Mouse (Mus musculus) neural tube, embryonic 12.5 days (tissue): ENCODE results near the gene Iqschfp. TPM values are rescaled to one million over a fixed set of nuclear protein-coding genes. Genes with fewer than 3 reads are reported as not detected.

ENCODE experiments used
- ATAC-seq: fragments of 200-750 bp; cut with Nextera tagmentation; 2 replicates; pipeline ENCODE4 v1.8.0; 2017; ENCODE audit warnings: low read depth, mild to moderate bottlenecking, moderate TSS enrichment, moderate library complexity; ENCODE audit not compliant: low FRiP score
- H3K27ac ChIP-seq: fragments of 300-500 bp; sonication (generic); 2 replicates; pipeline ENCODE4 v1.5.1; 2016
- H3K27me3 ChIP-seq: fragments of 300-500 bp; sonication (generic); replicated peaks from 2 replicates; pipeline ENCODE4 v1.6.1; 2016; ENCODE audit warnings: mild to moderate bottlenecking
- H3K36me3 ChIP-seq: fragments of 300-500 bp; sonication (generic); 2 replicates; pipeline ENCODE4 v1.6.1; 2016; ENCODE audit warnings: mild to moderate bottlenecking
- H3K4me1 ChIP-seq: fragments of 300-500 bp; sonication (generic); 2 replicates; pipeline ENCODE4 v1.6.1; 2016
- H3K4me2 ChIP-seq: fragments of 300-500 bp; sonication (generic); replicated peaks from 2 replicates; pipeline ENCODE4 v1.6.1; 2016; ENCODE audit warnings: mild to moderate bottlenecking
- H3K4me3 ChIP-seq: fragments of 300-500 bp; sonication (generic); 2 replicates; pipeline ENCODE4 v1.5.1; 2016
- H3K9ac ChIP-seq: fragments of 300-500 bp; sonication (generic); 2 replicates; pipeline ENCODE4 v1.6.1; 2016; ENCODE audit warnings: mild to moderate bottlenecking
- H3K9me3 ChIP-seq: fragments of 300-500 bp; sonication (generic); 2 replicates; pipeline ENCODE4 v1.6.1; 2016; ENCODE audit warnings: mild to moderate bottlenecking
- WGBS: fragments of 180-500 bp; shearing (Covaris S2); methylation state at CpG from one replicate; pipeline ENCODE4 v1.1.7; 2016; 5-methylcytosine and 5-hydroxymethylcytosine counted together
- polyA plus RNA-seq: library from polyadenylated mRNA; unstranded; fragments of >200 nt; fragmentation: Nextera tagmentation; extraction: Ambion mirVana; gene quantifications from 2 replicates; pipeline ENCODE4 v1.2.1, GENCODE M21; 2016

Iqschfp gene
- polyA plus RNA-seq, 1 experiment from 2014 or later, result 1.3 TPM

DNA sequence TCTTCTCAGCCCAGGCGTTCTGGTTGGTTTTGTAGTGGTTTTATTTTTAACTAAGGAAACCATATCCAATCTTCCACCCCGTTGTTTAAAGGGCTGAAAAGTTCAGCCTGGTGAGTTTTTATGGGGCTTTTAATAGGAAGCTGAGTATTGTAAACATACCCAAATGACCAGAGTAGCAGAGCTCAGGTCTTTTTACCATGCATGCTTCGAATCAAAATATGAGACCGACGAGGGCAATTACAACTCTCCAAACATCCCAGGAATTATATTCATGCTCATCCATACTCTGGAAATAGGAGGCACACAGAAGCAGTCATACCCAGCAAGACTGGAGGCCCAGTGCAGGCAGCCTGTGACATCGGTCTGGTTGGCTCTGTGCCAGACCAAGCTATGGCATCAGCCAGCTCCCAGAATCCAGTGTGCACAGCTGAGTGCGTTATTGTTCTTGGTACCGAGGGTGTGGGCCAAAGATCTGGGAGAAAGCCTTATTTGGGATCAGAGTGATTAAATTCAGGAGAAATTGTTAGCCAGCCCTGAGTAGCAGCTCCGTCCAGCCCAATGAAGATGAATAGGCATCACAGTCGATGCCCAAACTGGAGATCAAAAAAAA, 703.4 kb downstream of the Iqschfp start:
- Histone ChIP-seq H3K27ac (no peak overlapping the region), H3K27me3 (no peaks in the 10 kb centered on the region), H3K9ac (no peak overlapping the region), H3K36me3 (peaks cover 4% of the 10 kb centered on the region; the same call in 1 of the 2 replicates), H3K4me3 (no peak overlapping the region), H3K9me3 (no peaks in the 10 kb centered on the region), H3K4me1 (peaks cover 4% of the 10 kb centered on the region), H3K4me2 (no peak overlapping the region)
- no peak for ATAC-seq
- WGBS, result 76% methylated on average over 10 of the region's 10 CpGs

DNA sequence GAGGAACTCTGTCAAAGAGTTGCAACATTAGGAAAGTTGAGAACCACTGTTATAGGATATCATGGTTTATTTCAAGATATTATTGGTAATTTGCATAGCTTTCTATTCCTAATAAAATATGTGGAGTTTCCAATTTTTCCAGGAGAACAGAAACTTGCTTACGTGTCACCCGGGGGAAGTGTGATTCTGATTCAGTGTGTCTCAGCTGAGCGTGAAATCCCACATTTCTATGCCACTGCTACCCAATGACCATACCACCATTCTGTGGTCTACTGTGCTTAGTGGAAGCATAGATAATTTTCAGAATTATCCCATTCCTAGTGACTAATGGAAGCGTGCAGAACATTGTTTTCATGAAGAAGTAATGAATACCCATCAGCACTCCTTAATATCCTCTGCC, 704.9 kb downstream of the Iqschfp start:
- Histone ChIP-seq H3K4me2 (no peak overlapping the region), H3K9me3 (no peaks in the 10 kb centered on the region), H3K27ac (no peak overlapping the region), H3K36me3 (peaks cover 4% of the 10 kb centered on the region; the same call in 1 of the 2 replicates), H3K4me1 (no peaks in the 10 kb centered on the region; the same call in 1 of the 2 replicates), H3K27me3 (no peaks in the 10 kb centered on the region), H3K9ac (no peak overlapping the region), H3K4me3 (no peak overlapping the region)
- no peak for ATAC-seq
- WGBS, result 91% methylated on average over 4 of the region's 4 CpGs

DNA sequence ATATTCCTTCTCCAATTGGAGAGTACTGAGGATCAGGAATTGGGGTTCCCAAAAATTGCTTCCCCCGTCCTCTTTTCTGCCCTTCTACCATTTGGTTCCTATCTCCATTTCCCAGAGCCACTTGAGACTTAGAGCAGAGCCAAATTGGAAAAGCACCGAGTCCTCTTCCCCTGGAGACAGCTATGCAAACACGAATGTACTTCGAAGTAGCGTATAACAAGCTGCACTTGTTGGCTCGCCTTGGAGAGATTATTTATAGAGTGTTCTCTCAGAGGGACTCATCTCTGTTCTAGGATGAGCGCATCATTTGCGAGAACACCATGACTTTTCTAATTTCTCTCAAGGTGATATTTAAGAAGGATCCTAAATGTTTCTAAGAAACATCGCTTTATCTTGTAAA, 710.9 kb downstream of the Iqschfp start:
- ATAC-seq, result no peak

DNA sequence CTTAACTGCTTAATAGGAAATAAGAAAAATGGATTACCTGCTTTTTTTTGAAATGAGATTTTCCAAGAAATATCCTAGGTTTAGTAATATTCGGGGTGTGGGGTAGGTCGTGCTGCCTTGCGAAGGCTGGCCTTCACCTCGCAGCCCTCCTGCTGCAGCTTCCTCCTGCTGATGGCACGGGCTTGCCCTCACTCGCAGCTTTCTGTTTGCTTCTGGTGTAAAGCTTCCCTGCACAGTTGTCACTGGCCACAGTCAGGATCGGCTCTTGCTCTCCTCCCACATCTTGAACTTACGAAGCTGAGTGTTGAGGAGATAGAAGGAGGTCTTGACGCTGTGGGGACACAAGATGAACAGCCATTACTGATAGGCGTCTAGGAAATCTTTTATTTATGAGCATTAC, 712.4 kb downstream of the Iqschfp start:
- no peaks in the 10 kb centered on the region for H3K27me3 ChIP-seq
- H3K9me3 ChIP-seq, result no peaks in the 10 kb centered on the region
- peaks cover 3% of the 10 kb centered on the region; the same call in 1 of the 2 replicates for H3K36me3 ChIP-seq
- H3K27ac ChIP-seq, result no peak overlapping the region
- 71% methylated on average over 10 of the region's 10 CpGs for WGBS
- no peak overlapping the region for H3K4me3 ChIP-seq
- ATAC-seq, result no peak
- no peak overlapping the region for H3K4me2 ChIP-seq
- H3K9ac ChIP-seq, result no peak overlapping the region
- H3K4me1 ChIP-seq, result no peaks in the 10 kb centered on the region; the same call in 1 of the 2 replicates

More for the DNA sequence above, 710.9 kb downstream of the Iqschfp start:
- Histone ChIP-seq H3K4me3 (no peak overlapping the region), H3K4me1 (no peaks in the 10 kb centered on the region; the same call in 1 of the 2 replicates), H3K9me3 (no peaks in the 10 kb centered on the region), H3K27me3 (no peaks in the 10 kb centered on the region), H3K36me3 (peaks cover 3% of the 10 kb centered on the region; the same call in 1 of the 2 replicates), H3K4me2 (no peak overlapping the region), H3K9ac (no peak overlapping the region), H3K27ac (no peak overlapping the region)
- 84% methylated on average over 9 of the region's 9 CpGs for WGBS

DNA sequence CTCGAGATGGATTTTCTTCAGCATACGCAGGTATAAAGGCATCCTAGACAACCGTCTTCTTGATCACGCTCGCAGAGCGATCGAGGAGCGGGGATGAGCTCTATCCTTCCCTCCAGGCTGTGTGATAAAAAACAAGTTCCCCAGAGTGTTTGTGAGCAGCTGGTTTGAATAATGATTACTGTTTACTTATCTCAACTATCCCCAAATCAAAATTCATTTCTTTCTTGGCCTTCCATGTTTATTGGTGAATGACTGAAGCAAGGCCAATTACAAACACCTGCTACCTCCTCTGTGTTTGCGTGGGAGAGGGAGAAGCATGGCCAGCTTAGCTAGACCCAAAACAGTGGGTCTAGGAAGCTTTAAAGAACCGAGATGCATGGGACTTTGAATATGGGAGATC, 712.9 kb downstream of the Iqschfp start:
- peaks cover 3% of the 10 kb centered on the region; the same call in 1 of the 2 replicates for H3K36me3 ChIP-seq
- peak; percentile 61 for ATAC-seq
- no peaks in the 10 kb centered on the region for H3K9me3 ChIP-seq
- no peaks in the 10 kb centered on the region for H3K27me3 ChIP-seq
- H3K4me2 ChIP-seq, result no peak overlapping the region
- H3K4me3 ChIP-seq, result no peak overlapping the region
- 65% methylated on average over 10 of the region's 10 CpGs for WGBS
- no peak overlapping the region for H3K27ac ChIP-seq
- H3K4me1 ChIP-seq, result no peaks in the 10 kb centered on the region; the same call in 1 of the 2 replicates
- no peak overlapping the region for H3K9ac ChIP-seq

DNA sequence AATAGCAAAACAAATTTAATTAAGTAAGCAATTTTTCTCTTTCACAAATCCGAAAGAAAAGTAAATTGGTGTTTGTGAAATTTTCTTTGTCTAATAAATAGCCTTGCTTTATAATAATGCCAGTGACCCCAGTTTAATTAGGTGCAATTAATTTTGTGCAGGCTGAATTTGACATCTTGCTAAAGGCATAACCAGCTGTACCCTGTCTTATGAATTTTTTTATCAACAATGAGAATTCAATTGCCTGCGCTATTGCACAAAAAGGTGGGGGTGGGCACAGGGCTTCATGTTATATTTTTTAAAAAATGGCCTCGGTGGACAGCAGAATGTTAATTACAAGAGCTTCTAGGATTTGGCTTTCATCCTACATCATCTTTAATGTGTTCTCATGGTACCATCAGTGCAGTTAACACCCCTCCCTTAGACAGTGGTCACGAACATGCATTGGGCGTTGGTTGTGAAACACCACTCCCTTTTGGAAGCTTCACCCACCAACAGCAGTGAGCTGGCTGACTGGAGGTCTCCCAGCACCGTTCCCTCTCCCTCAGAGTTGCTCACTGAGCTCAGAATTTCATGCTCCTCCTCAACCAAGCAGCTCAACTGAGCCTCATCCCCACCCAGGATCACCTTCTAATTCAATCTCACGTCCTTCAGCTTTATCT, 714.0 kb downstream of the Iqschfp start:
- WGBS, result 74% methylated on average over 7 of the region's 7 CpGs
- Histone ChIP-seq H3K27ac (no peak overlapping the region), H3K36me3 (peaks cover 3% of the 10 kb centered on the region; the same call in 1 of the 2 replicates), H3K9me3 (no peaks in the 10 kb centered on the region), H3K9ac (no peak overlapping the region), H3K4me2 (no peak overlapping the region), H3K4me1 (peaks cover 3% of the 10 kb centered on the region; the same call in 1 of the 2 replicates), H3K4me3 (no peak overlapping the region), H3K27me3 (no peaks in the 10 kb centered on the region)
- ATAC-seq, result no peak

DNA sequence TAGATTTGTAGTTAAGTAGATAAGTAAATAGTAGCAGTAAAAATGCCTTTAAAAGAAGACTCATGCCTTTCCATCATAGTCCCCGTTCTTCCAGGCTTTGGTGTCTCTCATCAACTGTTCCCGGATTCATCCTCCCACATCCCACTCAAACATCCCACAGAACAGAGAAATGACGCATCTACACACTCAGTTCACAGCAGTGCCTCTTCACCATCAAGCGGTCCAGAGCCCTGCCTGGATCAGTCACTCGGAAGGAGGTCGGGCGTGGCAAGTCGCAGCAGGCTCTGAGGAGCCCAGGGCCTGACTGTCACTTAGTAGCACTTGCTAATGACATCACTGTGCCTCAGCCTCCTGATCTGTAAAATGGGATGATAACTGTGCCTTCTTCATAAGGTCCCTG, 714.7 kb downstream of the Iqschfp start:
- Histone ChIP-seq H3K4me1 (peaks cover 3% of the 10 kb centered on the region; the same call in 1 of the 2 replicates), H3K4me2 (no peak overlapping the region), H3K4me3 (no peak overlapping the region), H3K27ac (no peak overlapping the region), H3K9me3 (no peaks in the 10 kb centered on the region), H3K36me3 (peaks cover 3% of the 10 kb centered on the region; the same call in 1 of the 2 replicates), H3K27me3 (no peaks in the 10 kb centered on the region), H3K9ac (no peak overlapping the region)
- WGBS, result 96% methylated on average over 8 of the region's 8 CpGs
- ATAC-seq, result no peak

DNA sequence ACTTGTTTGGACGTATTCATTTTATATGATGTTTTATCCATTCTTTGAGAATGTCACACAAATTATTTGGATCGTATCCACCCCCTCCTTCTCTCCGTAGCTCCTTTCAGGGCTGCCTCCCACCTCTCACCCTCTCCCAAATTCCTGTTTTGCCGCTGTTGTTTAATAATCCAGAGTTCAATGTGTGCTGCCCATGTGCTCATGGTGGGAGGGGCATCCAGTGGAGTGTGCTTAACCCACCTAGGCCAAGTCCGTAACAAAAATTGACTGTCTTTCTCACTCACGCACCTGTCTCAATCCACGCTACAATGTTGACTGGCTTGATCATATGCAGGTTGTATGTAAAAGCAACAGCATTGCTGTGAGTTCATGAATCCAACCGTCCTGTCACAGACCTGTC, 715.3 kb downstream of the Iqschfp start:
- peaks cover 3% of the 10 kb centered on the region; the same call in 1 of the 2 replicates for H3K4me1 ChIP-seq
- ATAC-seq, result no peak
- no peak overlapping the region for H3K27ac ChIP-seq
- no peaks in the 10 kb centered on the region for H3K9me3 ChIP-seq
- WGBS, result 93% methylated on average over 8 of the region's 8 CpGs
- H3K4me3 ChIP-seq, result no peak overlapping the region
- no peak overlapping the region for H3K9ac ChIP-seq
- H3K4me2 ChIP-seq, result no peak overlapping the region
- H3K36me3 ChIP-seq, result peaks cover 3% of the 10 kb centered on the region; the same call in 1 of the 2 replicates
- no peaks in the 10 kb centered on the region for H3K27me3 ChIP-seq

DNA sequence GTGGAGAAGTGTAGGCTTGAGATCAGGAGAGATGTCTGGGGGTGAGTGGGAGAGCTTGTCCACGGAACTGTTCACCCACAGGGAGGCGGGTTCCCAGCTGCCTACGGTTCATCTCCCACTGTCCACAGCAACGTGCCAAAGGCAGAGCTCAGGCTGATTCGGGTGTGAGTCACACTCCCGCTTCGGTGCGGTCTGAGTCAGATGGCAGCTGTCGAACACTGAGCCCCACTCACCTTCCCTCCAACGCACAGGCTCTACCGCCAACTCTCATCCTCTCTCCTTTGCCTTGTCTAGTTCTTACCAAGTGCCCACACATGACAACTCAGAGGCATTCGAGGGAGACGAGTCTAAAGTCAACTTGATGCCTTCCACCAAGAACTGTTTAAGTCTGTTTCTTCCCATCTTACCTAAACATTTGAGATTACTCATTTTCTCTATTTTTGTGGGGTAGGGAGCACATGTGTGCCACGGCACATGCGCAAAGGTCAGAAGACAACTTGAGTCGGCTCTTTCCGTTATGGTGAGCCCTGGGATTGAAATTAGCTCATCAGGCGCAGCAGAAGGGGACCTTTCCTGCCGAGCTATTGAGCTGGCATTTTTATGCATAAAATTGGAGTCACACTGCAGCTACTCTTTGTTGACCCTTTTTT, 716.9 kb downstream of the Iqschfp start:
- Histone ChIP-seq H3K4me3 (no peak overlapping the region), H3K9me3 (no peaks in the 10 kb centered on the region), H3K27ac (no peak overlapping the region), H3K36me3 (peaks cover 3% of the 10 kb centered on the region; the same call in 1 of the 2 replicates), H3K27me3 (no peaks in the 10 kb centered on the region), H3K4me2 (no peak overlapping the region), H3K9ac (no peak overlapping the region), H3K4me1 (peaks cover 3% of the 10 kb centered on the region; the same call in 1 of the 2 replicates)
- no peak for ATAC-seq
- WGBS, result 82% methylated on average over 19 of the region's 19 CpGs

DNA sequence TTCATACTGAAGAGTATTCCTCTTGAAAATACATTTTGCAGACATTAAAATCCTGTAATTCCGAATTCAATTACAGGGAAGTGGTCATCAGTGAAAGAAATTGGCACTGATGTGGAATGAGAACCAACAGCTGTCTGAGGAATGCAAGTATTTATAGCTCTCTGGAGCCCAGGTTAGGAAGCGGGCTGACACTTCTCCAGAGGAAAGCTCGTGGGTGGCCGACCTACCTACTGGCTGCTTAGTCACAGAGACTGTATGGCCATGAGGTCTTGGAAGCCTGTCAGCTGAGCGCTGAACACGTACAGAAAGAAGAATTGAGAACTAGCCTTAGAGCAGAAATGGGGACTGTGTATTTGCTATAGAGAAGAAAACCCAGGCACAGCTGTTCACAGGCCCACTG, 718.0 kb downstream of the Iqschfp start:
- Histone ChIP-seq H3K9me3 (no peaks in the 10 kb centered on the region), H3K27ac (no peak overlapping the region), H3K27me3 (no peaks in the 10 kb centered on the region), H3K4me2 (no peak overlapping the region), H3K36me3 (peaks cover 3% of the 10 kb centered on the region; the same call in 1 of the 2 replicates), H3K4me3 (no peak overlapping the region), H3K9ac (no peak overlapping the region), H3K4me1 (peaks cover 3% of the 10 kb centered on the region; the same call in 1 of the 2 replicates)
- 66% methylated on average over 6 of the region's 6 CpGs for WGBS
- no peak for ATAC-seq

DNA sequence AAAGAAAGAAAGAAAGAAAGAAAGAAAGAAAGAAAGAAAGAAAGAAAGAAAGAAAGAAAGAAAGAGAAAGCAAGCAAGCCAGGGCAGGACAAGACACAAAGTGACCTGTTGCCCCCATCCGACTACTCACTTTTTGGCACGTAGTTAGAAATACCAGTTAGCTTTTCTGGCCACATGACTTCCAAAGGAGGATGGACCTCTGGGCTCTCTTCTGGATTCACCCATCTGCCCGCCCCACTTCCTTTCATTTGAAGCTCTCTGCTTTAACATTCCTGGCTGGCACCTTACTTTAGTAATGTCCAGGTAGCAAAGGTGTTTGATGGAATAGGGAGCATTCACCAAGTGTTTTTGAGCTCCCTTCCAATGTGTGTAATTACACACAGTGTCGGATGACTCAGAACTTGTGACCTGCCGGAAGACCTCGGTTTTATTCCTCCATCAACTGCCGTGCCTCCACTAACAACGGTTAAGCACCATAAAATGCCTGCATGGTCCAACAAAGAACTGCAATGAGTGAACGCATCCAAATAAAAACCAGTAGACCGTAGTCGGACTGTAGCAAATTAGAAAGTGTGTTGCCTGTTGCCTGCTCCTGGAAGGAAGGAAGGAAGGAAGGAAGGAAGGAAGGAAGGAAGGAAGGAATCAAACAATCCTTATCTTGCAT, 718.7 kb downstream of the Iqschfp start:
- 48% methylated on average over 11 of the region's 11 CpGs for WGBS
- Histone ChIP-seq H3K4me1 (0 out of 2 replicates have a peak, but pooled peaks cover 3% of the 10 kb centered on the region), H3K36me3 (peaks cover 3% of the 10 kb centered on the region; the same call in 1 of the 2 replicates), H3K9me3 (no peaks in the 10 kb centered on the region), H3K4me3 (no peak overlapping the region), H3K4me2 (no peak overlapping the region), H3K27me3 (no peaks in the 10 kb centered on the region), H3K27ac (no peak overlapping the region), H3K9ac (no peak overlapping the region)
- no peak for ATAC-seq
